Mouse (Mus musculus): ENCODE measurements around the gene Cdk8. TPM values are rescaled to one million over a fixed set of nuclear protein-coding genes. Genes with fewer than 3 reads are reported as not detected.

The Cdk8 gene
- polyA plus RNA-seq, 1 experiment from 2014 or later: 35.1 TPM

- Histone ChIP-seq H3K27ac (ENCODE audit: low read depth) (peak overlapping the region; percentile 65; the same call in 1 of the 2 replicates), H3K4me3 (ENCODE audit: low read depth, low read length) (no peak overlapping the region), H3K9ac (ENCODE audit: low read length) (no peak overlapping the region), H3K4me1 (replicated peaks; ENCODE audit: control insufficient read depth, insufficient read depth, low read length) (peaks cover 19% of the 10 kb centered on the region), H3K27me3 (replicated peaks; ENCODE audit: control insufficient read depth, insufficient read depth, low read length) (no peaks in the 10 kb centered on the region), H3K4me2 (ENCODE audit: low read length) (no peak overlapping the region), H3K9me3 (ENCODE audit: control insufficient read depth, low read length) (no peaks in the 10 kb centered on the region), H3K36me3 (ENCODE audit: control insufficient read depth, insufficient read depth, low read length) (0 out of 2 replicates have a peak, but pooled peaks cover 5% of the 10 kb centered on the region)
- ATAC-seq (replicated peaks; ENCODE audit: low FRiP score, low TSS enrichment, low read depth): 0 out of 2 replicates have a peak, but pooled peaks have one; percentile 34
- no peak for DNase-seq (ENCODE audit: low spot score)
- WGBS: 54% methylated on average over 5 of the region's 5 CpGs
These were observed 20.8 kb downstream of the Cdk8 start for GRCm38 (mm10) chr5:146251663-146252429.

GRCm38 (mm10) chr5:146253644-146254043 is 22.6 kb downstream of the Cdk8 start:
- Histone ChIP-seq H3K4me1 (replicated peaks; ENCODE audit: control insufficient read depth, insufficient read depth, low read length) (peaks cover 8% of the 10 kb centered on the region), H3K36me3 (ENCODE audit: control insufficient read depth, insufficient read depth, low read length) (0 out of 2 replicates have a peak, but pooled peaks cover 5% of the 10 kb centered on the region), H3K27me3 (replicated peaks; ENCODE audit: control insufficient read depth, insufficient read depth, low read length) (no peaks in the 10 kb centered on the region), H3K27ac (ENCODE audit: low read depth) (no peak overlapping the region), H3K4me2 (ENCODE audit: low read length) (no peak overlapping the region), H3K9ac (ENCODE audit: low read length) (no peak overlapping the region), H3K9me3 (ENCODE audit: control insufficient read depth, low read length) (no peaks in the 10 kb centered on the region), H3K4me3 (ENCODE audit: low read depth, low read length) (no peak overlapping the region)
- DNase-seq (ENCODE audit: low spot score): no peak
- WGBS: 76% methylated on average over 5 of the region's 5 CpGs
- no peak for ATAC-seq (replicated peaks; ENCODE audit: low FRiP score, low TSS enrichment, low read depth)

DNA sequence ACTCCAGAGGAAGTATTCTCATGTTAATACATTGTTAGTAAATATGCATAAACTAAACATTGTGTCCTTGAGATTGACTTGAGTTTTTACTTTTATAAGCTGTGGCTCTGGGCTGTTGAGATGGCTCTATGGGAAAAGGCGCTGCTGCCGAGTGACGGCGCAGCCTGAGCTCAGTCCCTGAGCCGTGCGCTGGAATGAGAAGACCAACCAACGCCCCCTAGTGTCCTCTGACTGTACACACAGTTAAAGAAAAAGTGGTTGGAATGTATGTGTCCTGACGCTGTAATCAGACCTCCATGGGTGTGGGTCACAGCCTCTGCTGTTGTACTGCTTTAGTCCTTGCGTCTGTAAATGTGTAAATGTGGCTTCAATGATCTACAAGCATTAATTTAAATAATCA is 29.0 kb downstream of the Cdk8 start:
- H3K4me2 ChIP-seq (ENCODE audit: low read length): no peak overlapping the region
- 0 out of 2 replicates have a peak, but pooled peaks cover 3% of the 10 kb centered on the region for H3K36me3 ChIP-seq (ENCODE audit: control insufficient read depth, insufficient read depth, low read length)
- H3K9ac ChIP-seq (ENCODE audit: low read length): no peak overlapping the region
- ATAC-seq (replicated peaks; ENCODE audit: low FRiP score, low TSS enrichment, low read depth): no peak
- no peaks in the 10 kb centered on the region for H3K9me3 ChIP-seq (ENCODE audit: control insufficient read depth, low read length)
- 59% methylated on average over 9 of the region's 9 CpGs for WGBS
- no peak overlapping the region for H3K27ac ChIP-seq (ENCODE audit: low read depth)
- H3K4me3 ChIP-seq (ENCODE audit: low read depth, low read length): no peak overlapping the region
- no peaks in the 10 kb centered on the region for H3K27me3 ChIP-seq (replicated peaks; ENCODE audit: control insufficient read depth, insufficient read depth, low read length)
- H3K4me1 ChIP-seq (replicated peaks; ENCODE audit: control insufficient read depth, insufficient read depth, low read length): no peaks in the 10 kb centered on the region
- DNase-seq (ENCODE audit: low spot score): no peak

GRCm38 (mm10) chr5:146265934-146266591 is 35.0 kb downstream of the Cdk8 start:
- Histone ChIP-seq H3K9me3 (ENCODE audit: control insufficient read depth, low read length) (no peaks in the 10 kb centered on the region), H3K27me3 (replicated peaks; ENCODE audit: control insufficient read depth, insufficient read depth, low read length) (no peaks in the 10 kb centered on the region), H3K4me2 (ENCODE audit: low read length) (no peak overlapping the region), H3K27ac (ENCODE audit: low read depth) (no peak overlapping the region), H3K36me3 (ENCODE audit: control insufficient read depth, insufficient read depth, low read length) (peaks cover 20% of the 10 kb centered on the region), H3K9ac (ENCODE audit: low read length) (no peak overlapping the region), H3K4me3 (ENCODE audit: low read depth, low read length) (no peak overlapping the region), H3K4me1 (replicated peaks; ENCODE audit: control insufficient read depth, insufficient read depth, low read length) (no peaks in the 10 kb centered on the region)
- WGBS: 80% methylated on average over 4 of the region's 6 CpGs
- ATAC-seq (replicated peaks; ENCODE audit: low FRiP score, low TSS enrichment, low read depth): no peak
- no peak for DNase-seq (ENCODE audit: low spot score)

DNA sequence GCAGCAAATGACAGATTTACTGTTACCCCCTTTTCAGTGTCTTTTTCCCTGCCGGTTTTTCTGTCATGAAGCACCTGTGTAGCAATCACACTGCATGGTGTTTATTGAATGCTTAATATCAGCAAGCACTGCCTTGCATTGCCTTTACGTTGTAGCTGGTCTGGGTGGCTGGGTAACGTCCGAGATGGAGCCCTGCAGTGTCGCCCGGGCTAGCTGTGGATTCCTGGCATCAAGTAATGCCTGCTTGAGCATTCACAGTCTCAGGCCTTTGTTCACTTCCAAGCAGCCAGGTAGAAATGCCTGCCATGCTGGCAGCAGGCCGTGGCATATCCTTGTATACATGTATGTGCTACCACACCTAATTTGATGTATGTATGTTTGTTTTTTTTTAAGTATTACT is 36.7 kb downstream of the Cdk8 start:
- Histone ChIP-seq H3K9me3 (ENCODE audit: control insufficient read depth, low read length) (no peaks in the 10 kb centered on the region), H3K9ac (ENCODE audit: low read length) (no peak overlapping the region), H3K4me3 (ENCODE audit: low read depth, low read length) (no peak overlapping the region), H3K4me1 (replicated peaks; ENCODE audit: control insufficient read depth, insufficient read depth, low read length) (no peaks in the 10 kb centered on the region), H3K4me2 (ENCODE audit: low read length) (no peak overlapping the region), H3K36me3 (ENCODE audit: control insufficient read depth, insufficient read depth, low read length) (peaks cover 23% of the 10 kb centered on the region), H3K27ac (ENCODE audit: low read depth) (no peak overlapping the region), H3K27me3 (replicated peaks; ENCODE audit: control insufficient read depth, insufficient read depth, low read length) (no peaks in the 10 kb centered on the region)
- DNase-seq (ENCODE audit: low spot score) (no peak), ATAC-seq (replicated peaks; ENCODE audit: low FRiP score, low TSS enrichment, low read depth) (no peak)
- 82% methylated on average over 7 of the region's 7 CpGs for WGBS

DNA sequence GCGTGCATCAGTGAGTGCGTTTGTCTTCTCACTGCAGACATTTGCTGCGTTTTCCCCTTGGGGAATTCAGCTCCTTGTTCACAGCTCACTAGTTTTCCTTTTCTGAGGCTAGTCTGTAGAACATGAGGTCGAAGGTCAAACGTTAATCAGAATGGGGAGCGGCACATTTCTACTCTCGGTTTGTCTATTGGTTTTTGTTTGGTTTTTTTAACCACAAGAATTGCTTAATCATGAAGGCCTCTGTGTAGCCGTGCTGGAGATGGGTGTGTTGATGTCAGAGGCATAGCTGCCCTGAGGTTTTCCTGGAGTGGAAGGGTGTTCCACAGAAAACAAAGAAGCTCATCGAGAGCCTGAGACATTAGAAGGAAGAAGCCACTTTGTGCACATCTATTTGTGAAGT is 39.6 kb downstream of the Cdk8 start:
- no peaks in the 10 kb centered on the region for H3K9me3 ChIP-seq (ENCODE audit: control insufficient read depth, low read length)
- ATAC-seq (replicated peaks; ENCODE audit: low FRiP score, low TSS enrichment, low read depth) (no peak), DNase-seq (ENCODE audit: low spot score) (no peak)
- no peak overlapping the region for H3K4me2 ChIP-seq (ENCODE audit: low read length)
- whole genome bisulfite sequencing: 87% methylated on average over 9 of the region's 9 CpGs
- H3K4me3 ChIP-seq (ENCODE audit: low read depth, low read length): no peak overlapping the region
- H3K9ac ChIP-seq (ENCODE audit: low read length): no peak overlapping the region
- H3K27me3 ChIP-seq (replicated peaks; ENCODE audit: control insufficient read depth, insufficient read depth, low read length): no peaks in the 10 kb centered on the region
- no peak overlapping the region for H3K27ac ChIP-seq (ENCODE audit: low read depth)
- H3K4me1 ChIP-seq (replicated peaks; ENCODE audit: control insufficient read depth, insufficient read depth, low read length): no peaks in the 10 kb centered on the region
- peaks cover 33% of the 10 kb centered on the region for H3K36me3 ChIP-seq (ENCODE audit: control insufficient read depth, insufficient read depth, low read length)

- Histone ChIP-seq H3K4me2 (ENCODE audit: low read length) (no peak overlapping the region), H3K4me1 (replicated peaks; ENCODE audit: control insufficient read depth, insufficient read depth, low read length) (no peaks in the 10 kb centered on the region), H3K27ac (ENCODE audit: low read depth) (no peak overlapping the region), H3K36me3 (ENCODE audit: control insufficient read depth, insufficient read depth, low read length) (peaks cover 41% of the 10 kb centered on the region), H3K27me3 (replicated peaks; ENCODE audit: control insufficient read depth, insufficient read depth, low read length) (no peaks in the 10 kb centered on the region), H3K9me3 (ENCODE audit: control insufficient read depth, low read length) (no peaks in the 10 kb centered on the region), H3K4me3 (ENCODE audit: low read depth, low read length) (no peak overlapping the region), H3K9ac (ENCODE audit: low read length) (no peak overlapping the region)
- no peak for ATAC-seq (replicated peaks; ENCODE audit: low FRiP score, low TSS enrichment, low read depth)
- 97% methylated on average over 5 of the region's 5 CpGs for WGBS
- no peak for DNase-seq (ENCODE audit: low spot score)
These were observed 40.6 kb downstream of the Cdk8 start for GRCm38 (mm10) chr5:146271662-146272061.

DNA sequence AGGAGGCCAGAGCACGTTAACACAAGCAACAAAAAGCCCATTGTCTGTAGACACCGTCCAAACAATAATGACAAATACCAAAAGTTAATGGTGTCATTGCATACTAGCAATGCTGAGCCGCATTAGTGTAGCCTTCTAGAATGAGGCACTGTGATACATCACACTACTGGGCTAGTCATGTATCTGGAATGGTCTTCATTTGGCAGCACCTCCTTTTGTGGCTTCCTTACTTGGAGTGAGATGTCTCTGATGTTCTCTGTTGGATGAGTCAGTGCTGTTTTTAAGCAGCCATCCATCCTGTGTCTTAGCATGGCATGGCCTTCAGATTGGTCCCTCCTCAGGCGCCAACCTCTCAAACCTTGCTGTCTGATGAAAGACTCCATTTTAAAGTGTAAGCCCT is 42.1 kb downstream of the Cdk8 start:
- DNase-seq (ENCODE audit: low spot score) (no peak), ATAC-seq (replicated peaks; ENCODE audit: low FRiP score, low TSS enrichment, low read depth) (no peak)
- Histone ChIP-seq H3K9ac (ENCODE audit: low read length) (no peak overlapping the region), H3K9me3 (ENCODE audit: control insufficient read depth, low read length) (no peaks in the 10 kb centered on the region), H3K4me2 (ENCODE audit: low read length) (no peak overlapping the region), H3K4me1 (replicated peaks; ENCODE audit: control insufficient read depth, insufficient read depth, low read length) (no peaks in the 10 kb centered on the region), H3K27me3 (replicated peaks; ENCODE audit: control insufficient read depth, insufficient read depth, low read length) (no peaks in the 10 kb centered on the region), H3K36me3 (ENCODE audit: control insufficient read depth, insufficient read depth, low read length) (peaks cover 45% of the 10 kb centered on the region), H3K27ac (ENCODE audit: low read depth) (no peak overlapping the region), H3K4me3 (ENCODE audit: low read depth, low read length) (no peak overlapping the region)
- WGBS: 81% methylated on average over 4 of the region's 4 CpGs

Measured in intestine, embryonic 14.5 days (tissue).